Mouse (Mus musculus) kidney, postnatal 14 days (tissue): Measurements from ENCODE around the gene Rnaseh2b.

Experiments
- DNase-seq: peaks from one replicate; pipeline ENCODE4 v3.0.0; 2022; ENCODE audit warnings: mixed read lengths

Gene Rnaseh2b

GRCm38 (mm10) chr14:62363774-62364173 is 71.4 kb downstream of the Rnaseh2b start:
- no peak for DNase-seq

- peak; percentile 69 for DNase-seq
Measured at GRCm38 (mm10) chr14:62370819-62371218, 78.4 kb downstream of the Rnaseh2b start.

- no peak for DNase-seq
Measured at GRCm38 (mm10) chr14:62374001-62374400, 81.6 kb downstream of the Rnaseh2b start.

- peak; percentile 65 for DNase-seq
Measured at GRCm38 (mm10) chr14:62375694-62376093, 83.3 kb downstream of the Rnaseh2b start.

- no peak for DNase-seq
Measured at GRCm38 (mm10) chr14:62376115-62376514, 83.7 kb downstream of the Rnaseh2b start.

GRCm38 (mm10) chr14:62379391-62379790 is 87.0 kb downstream of the Rnaseh2b start:
- DNase-seq = no peak

- no peak for DNase-seq
Measured at GRCm38 (mm10) chr14:62380606-62381005, 88.2 kb downstream of the Rnaseh2b start.

- no peak for DNase-seq
Measured at GRCm38 (mm10) chr14:62383109-62383508, 90.7 kb downstream of the Rnaseh2b start.

GRCm38 (mm10) chr14:62383786-62384299 is 91.5 kb downstream of the Rnaseh2b start:
- no peak for DNase-seq

- DNase-seq = no peak
Measured at GRCm38 (mm10) chr14:62389064-62389728, 96.8 kb downstream of the Rnaseh2b start.

GRCm38 (mm10) chr14:62389729-62390536 is 97.5 kb downstream of the Rnaseh2b start:
- DNase-seq = no peak

- no peak for DNase-seq
Measured at GRCm38 (mm10) chr14:62392754-62393153, 100.4 kb downstream of the Rnaseh2b start.

GRCm38 (mm10) chr14:62395346-62395745 is 103.0 kb downstream of the Rnaseh2b start:
- DNase-seq = no peak

- no peak for DNase-seq
Measured at GRCm38 (mm10) chr14:62416007-62416741, 123.8 kb downstream of the Rnaseh2b start.

- peak; percentile 4 for DNase-seq
Measured at GRCm38 (mm10) chr14:62416742-62417134, 124.3 kb downstream of the Rnaseh2b start.

- no peak for DNase-seq
Measured at GRCm38 (mm10) chr14:62417501-62417900, 125.1 kb downstream of the Rnaseh2b start.

GRCm38 (mm10) chr14:62422265-62422664 is 129.9 kb downstream of the Rnaseh2b start:
- no peak for DNase-seq
